Mouse (Mus musculus) gastrocnemius, adult 2 months (tissue): ENCODE results near the gene Tnfrsf25. TPM values are rescaled to one million over a fixed set of nuclear protein-coding genes. Genes with fewer than 3 reads are reported as not detected.

Experiments used
- DNase-seq: peaks from one replicate; pipeline ENCODE4 v3.0.0; 2022
- H3K27ac ChIP-seq: fragments of 200-600 bp; 2 replicates; pipeline ENCODE4 v1.8.1; 2022; ENCODE audit warnings: mild to moderate bottlenecking
- H3K4me3 ChIP-seq: fragments of 200-600 bp; 2 replicates; pipeline ENCODE4 v1.8.1; 2022; ENCODE audit warnings: mild to moderate bottlenecking, moderate library complexity
- CTCF ChIP-seq: fragments of 200-600 bp; IDR thresholded peaks from 2 replicates; pipeline ENCODE4 v1.8.1; 2022; ENCODE audit warnings: antibody characterized with exemption, mild to moderate bottlenecking, moderate library complexity
- intact Hi-C: fragments of 180-260 bp; cut with DNase I; formaldehyde crosslinking; loops from one replicate; pipeline ENCODE4 v1.15.1; 2025
- long read RNA-seq, 2 experiments: library from polyadenylated mRNA; stranded (forward); transcript quantifications; one replicate each; pipeline ENCODE4 v2.0.0; 2021
- total RNA-seq, 2 experiments: library from RNA; stranded (reverse); gene quantifications; 2 replicates each; pipeline ENCODE4 v1.2.3; 2021

Gene Tnfrsf25
- total RNA-seq, result 1 to 10 TPM in 1 of 2 experiments, under 1 TPM in 1; 0.38 to 2.0 TPM
- long read RNA-seq, experiment 1, result 0 reads
- long read RNA-seq, experiment 2, result 0 reads

GRCm38 (mm10) chr4:152115921-152116612, at the start of gene Tnfrsf25:
Gene Tnfrsf25 (plus strand): TSS chr4:152115934.
- intact Hi-C loops, result no loop called here
- Histone ChIP-seq H3K27ac (no peak within 1 kb of the TSS), H3K4me3 (0 out of 2 replicates have a peak within 1 kb of the TSS, but pooled peaks have one; percentile 5)
- TF ChIP-seq CTCF, result no peak
- no peak for DNase-seq

DNA sequence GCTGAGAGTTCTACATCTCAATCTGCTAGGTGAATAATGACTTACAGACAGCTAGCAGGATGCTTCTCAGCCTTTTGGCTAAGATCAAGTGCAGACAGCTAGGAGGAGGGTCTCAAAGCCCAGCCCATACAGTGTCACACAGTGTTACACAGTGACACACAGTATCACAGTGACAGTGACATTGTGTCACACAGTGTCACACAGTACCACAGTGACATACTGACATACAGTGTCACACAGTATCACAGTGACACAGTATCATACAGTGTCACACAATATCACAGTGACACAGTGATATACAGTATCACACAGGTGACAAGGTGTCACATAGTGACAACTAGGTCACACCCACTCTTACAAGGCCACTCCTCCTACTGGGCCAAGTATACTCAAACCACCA, 48.5 kb upstream of the Tnfrsf25 start:
- intact Hi-C loops, result no loop called here
- H3K4me3 ChIP-seq, result no peak overlapping the region
- no peak for DNase-seq
- TF ChIP-seq CTCF, result no peak
- H3K27ac ChIP-seq, result no peak overlapping the region

DNA sequence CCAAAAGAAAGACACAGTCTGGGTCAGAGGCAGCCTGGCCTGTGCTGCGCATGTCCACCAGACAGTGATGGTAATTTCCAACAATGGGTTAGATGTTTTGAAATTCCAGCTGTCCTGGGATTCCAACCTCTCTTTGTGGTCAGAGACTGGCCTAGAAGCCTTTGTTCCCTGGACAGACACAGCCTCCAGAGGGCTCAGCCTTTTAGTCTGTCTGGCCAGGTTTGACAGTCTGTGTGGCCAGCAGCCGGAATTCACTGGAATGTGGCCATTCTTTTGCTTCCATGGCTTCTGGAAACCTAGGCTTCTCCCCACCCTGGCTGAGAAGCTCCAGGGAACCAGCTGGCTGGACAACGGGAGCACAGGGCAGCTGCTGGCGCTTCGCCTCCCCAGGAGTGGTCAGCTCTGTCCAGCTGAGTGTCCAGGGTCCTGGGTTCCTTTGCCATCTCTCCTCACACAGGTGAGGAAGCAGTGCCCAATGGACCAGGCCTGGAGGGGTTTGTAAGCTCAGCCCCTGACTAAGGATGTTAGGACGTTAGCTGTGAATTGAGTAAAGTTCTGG, 47.5 kb upstream of the Tnfrsf25 start:
- peak overlapping the region; percentile 28; the same call in 1 of the 2 replicates for H3K27ac ChIP-seq
- no peak overlapping the region for H3K4me3 ChIP-seq
- intact Hi-C loops, result no loop called here
- DNase-seq, result peak; percentile 58
- no peak for TF ChIP-seq CTCF

- no peak for TF ChIP-seq CTCF
- no peak overlapping the region for H3K27ac ChIP-seq
- no peak overlapping the region for H3K4me3 ChIP-seq
- DNase-seq, result no peak
- intact Hi-C loops, result no loop called here
Measured at GRCm38 (mm10) chr4:152069245-152069644, 46.5 kb upstream of the Tnfrsf25 start.

- H3K4me3 ChIP-seq, result no peak overlapping the region
- DNase-seq, result no peak
- TF ChIP-seq CTCF, result no peak
- peak overlapping the region; percentile 16; the same call in 1 of the 2 replicates for H3K27ac ChIP-seq
- intact Hi-C loops, result no loop called here
Measured at GRCm38 (mm10) chr4:152070494-152071396, 45.0 kb upstream of the Tnfrsf25 start.

- intact Hi-C loops, result no loop called here
- H3K4me3 ChIP-seq, result peak within 1 kb of the TSS; percentile 57
- peak within 1 kb of the TSS; percentile 51 for H3K27ac ChIP-seq
- TF ChIP-seq CTCF, result no peak
- DNase-seq, result peak; percentile 79
Measured at GRCm38 (mm10) chr4:152072121-152072601, 43.6 kb upstream of the Tnfrsf25 start, which contains the start of gene Plekhg5. Gene Plekhg5 (plus strand): TSS chr4:152072498.

- peak; percentile 52 for DNase-seq
- no peak for TF ChIP-seq CTCF
- Histone ChIP-seq H3K4me3 (peak overlapping the region; percentile 57), H3K27ac (peak overlapping the region; percentile 51)
- intact Hi-C loops, result no loop called here
Measured at GRCm38 (mm10) chr4:152072655-152073054, 43.1 kb upstream of the Tnfrsf25 start.

- intact Hi-C loops, result no loop called here
- Histone ChIP-seq H3K27ac (0 out of 2 replicates have a peak overlapping the region, but pooled peaks have one; percentile 16), H3K4me3 (peak overlapping the region; percentile 43)
- DNase-seq, result no peak
- no peak for TF ChIP-seq CTCF
Measured at GRCm38 (mm10) chr4:152073715-152074114, 42.0 kb upstream of the Tnfrsf25 start.

- intact Hi-C loops, result no loop called here
Measured at GRCm38 (mm10) chr4:152074548-152074947, 41.2 kb upstream of the Tnfrsf25 start.

GRCm38 (mm10) chr4:152077191-152077590, 38.5 kb upstream of the Tnfrsf25 start:
- H3K4me3 ChIP-seq, result 0 out of 2 replicates have a peak overlapping the region, but pooled peaks have one; percentile 39
- peak overlapping the region; percentile 38 for H3K27ac ChIP-seq
- TF ChIP-seq CTCF, result no peak
- intact Hi-C loops, result no loop called here
- DNase-seq, result peak; percentile 48

More at GRCm38 (mm10) chr4:152074548-152074947, 41.2 kb upstream of the Tnfrsf25 start:
- Histone ChIP-seq H3K4me3 (peak overlapping the region; percentile 43; the same call in 1 of the 2 replicates), H3K27ac (peak overlapping the region; percentile 16; the same call in 1 of the 2 replicates)
- DNase-seq, result no peak
- TF ChIP-seq CTCF, result no peak

DNA sequence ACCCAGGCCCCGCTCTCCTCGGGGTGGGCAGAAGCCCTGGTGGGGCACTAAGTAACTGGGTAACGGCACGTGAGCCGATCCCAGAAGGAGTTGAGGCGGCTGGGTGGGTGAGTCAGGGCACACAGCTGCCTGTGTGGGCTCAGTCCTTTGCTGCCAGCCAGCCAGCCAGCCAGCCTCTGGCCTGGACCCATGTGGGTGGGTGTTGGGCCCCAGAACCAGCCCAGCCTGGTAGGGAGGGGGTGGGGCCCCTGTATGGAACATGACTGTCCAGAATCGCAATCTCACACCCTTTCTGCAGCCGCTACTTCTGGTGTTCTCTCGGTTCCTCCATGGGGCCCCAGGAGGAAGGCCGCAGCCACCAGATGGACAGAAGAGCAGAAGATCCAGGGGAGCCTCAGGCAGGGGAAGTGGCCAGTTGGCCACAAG, 37.6 kb upstream of the Tnfrsf25 start:
- peak; percentile 64 for DNase-seq
- peak overlapping the region; percentile 38 for H3K27ac ChIP-seq
- no peak for TF ChIP-seq CTCF
- intact Hi-C loops, result no loop called here
- H3K4me3 ChIP-seq, result no peak overlapping the region

- Histone ChIP-seq H3K27ac (no peak overlapping the region), H3K4me3 (no peak overlapping the region)
- intact Hi-C loops, result no loop called here
- no peak for DNase-seq
- TF ChIP-seq CTCF, result 0 out of 2 replicates have a peak, but pooled peaks have one; percentile 1
Measured at GRCm38 (mm10) chr4:152079261-152079660, 36.5 kb upstream of the Tnfrsf25 start.
